Mouse (Mus musculus): ENCODE measurements at regions not wholly inside any gene's neighbourhood (a gene's known extent, or its start where the extent isn't known, plus 50 kb on each side); places are given as distances from the start of the nearest gene placed in this dataset.

DNA sequence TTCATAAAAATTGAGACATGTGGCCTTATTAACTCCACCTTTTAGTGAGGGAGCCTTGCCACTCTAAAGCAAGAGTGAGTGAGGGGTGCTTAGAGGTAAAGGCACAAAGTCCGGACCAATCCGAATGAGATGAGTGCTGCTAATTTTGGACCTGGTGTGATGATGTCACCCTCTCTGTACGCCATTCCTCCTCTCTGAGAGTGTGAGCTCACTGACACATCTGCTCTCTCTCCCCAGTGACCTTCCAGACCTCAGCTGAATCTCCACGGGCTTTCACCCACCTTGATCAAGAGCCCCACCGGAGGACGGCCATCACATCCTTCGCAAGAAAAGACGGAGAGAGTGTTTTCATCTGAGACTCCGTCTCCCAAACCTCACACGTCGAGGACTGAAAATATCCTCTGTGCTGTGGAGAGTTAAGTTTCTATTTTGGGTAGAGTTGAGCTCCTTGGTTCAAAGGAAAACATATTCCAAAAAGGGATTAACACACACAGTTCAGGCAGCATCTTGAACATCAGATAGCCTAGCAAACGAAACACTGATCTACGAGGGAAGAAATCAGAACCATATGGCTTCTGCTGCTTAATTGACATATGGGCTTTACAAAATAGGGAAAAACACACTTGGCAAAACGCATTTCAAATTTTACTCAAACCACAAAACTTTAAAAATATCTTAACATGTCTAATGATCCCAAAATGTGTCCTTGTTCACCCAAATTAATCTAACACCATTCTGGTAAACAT is 96.2 kb upstream of the 3110018I06Rik start:
- DNase-seq (ENCODE audit: low spot score in 2 of 2): no peak

DNA sequence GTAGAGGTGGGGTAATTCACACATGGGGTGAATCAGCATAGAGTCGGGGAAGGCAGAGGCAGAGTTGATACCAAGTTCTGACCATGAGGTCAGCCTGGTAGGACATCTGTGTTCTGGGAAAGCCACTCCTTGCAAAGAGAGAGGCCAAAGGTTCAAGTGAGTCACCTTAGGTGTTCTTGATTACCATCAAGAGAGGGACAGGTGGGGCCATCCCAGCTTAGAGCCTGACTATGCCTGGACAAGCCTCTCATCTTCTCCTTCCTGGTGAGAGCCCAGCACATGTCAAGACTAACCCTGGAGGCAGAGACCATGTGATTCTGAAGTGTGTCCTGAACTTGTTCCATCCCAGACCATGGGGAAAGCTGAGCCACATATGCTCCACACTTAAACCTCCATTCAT is 94.0 kb upstream of the 3110018I06Rik start:
- no peak for DNase-seq (ENCODE audit: low spot score in 2 of 2)

DNA sequence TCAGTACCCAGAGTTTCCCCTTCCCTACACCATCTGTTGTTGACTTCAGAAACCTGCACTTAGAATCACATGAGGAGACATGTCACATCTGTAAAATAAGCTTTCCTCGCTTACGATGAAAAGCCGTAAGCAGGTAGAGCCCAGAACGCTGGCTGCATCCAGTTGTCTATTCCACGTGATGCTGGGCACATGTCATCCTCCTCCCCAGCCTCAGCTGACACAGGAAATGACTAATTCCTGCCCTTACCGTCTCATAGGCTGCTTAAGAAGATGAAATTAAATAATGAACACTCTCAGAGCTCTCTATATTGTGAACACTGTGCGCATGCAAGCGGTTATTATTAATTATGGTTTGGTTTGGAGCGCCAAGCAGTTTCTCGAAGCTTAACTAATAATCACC is 83.6 kb upstream of the 3110018I06Rik start:
- DNase-seq (ENCODE audit: low spot score in 2 of 2): no peak

DNA sequence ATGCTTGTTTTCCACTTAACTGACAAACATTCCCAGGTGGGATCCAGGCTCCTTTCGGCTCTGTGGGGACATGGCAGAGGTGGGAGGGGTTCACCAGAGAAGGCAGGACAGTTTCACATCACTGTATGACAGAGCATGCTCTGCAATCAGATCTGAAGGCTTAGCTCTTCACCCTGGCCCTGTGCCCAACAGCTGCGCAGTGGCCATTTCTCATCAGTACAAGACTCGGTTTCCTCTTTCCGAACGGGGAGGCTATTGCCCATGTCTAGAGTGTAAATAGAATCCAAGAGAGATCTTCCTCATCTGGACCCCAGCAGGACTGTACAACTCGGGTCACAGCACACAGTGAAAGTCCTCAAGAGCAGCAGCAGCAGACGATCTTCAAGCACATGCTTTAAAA is 64.5 kb upstream of the 3110018I06Rik start:
- no peak for DNase-seq (ENCODE audit: low spot score in 2 of 2)

GRCm38 (mm10) chr12:107438506-107438905 is 49.9 kb upstream of the 3110018I06Rik start:
- DNase-seq (ENCODE audit: low spot score in 2 of 2): no peak
